Mouse (Mus musculus) brown adipose tissue, adult 24 weeks (tissue): ENCODE results near the gene Wdr1. TPM values are rescaled to one million over a fixed set of nuclear protein-coding genes. Genes with fewer than 3 reads are reported as not detected.
A peak's percentile ranks its signal among the peaks of the same experiment; 100 is the strongest.
"Not testable (repeated sequence)": the region's sequence is repeated elsewhere in the genome, so short reads cannot be mapped to it uniquely, and the experiment has no call there.

Experiments used
- H3K27ac ChIP-seq: fragments of 200-500 bp; replicated peaks from 2 replicates; pipeline ENCODE4 v1.5.1; 2012; ENCODE audit warnings: low read depth, mild to moderate bottlenecking, low read length
- H3K4me1 ChIP-seq: fragments of 200-500 bp; 2 replicates; pipeline ENCODE4 v1.6.1; 2012; ENCODE audit warnings: low read length, mixed read lengths; ENCODE audit not compliant: control insufficient read depth, insufficient read depth, insufficient read length
- H3K4me3 ChIP-seq: fragments of 200-500 bp; 2 replicates; pipeline ENCODE4 v1.5.1; 2012; ENCODE audit warnings: low read depth, mild to moderate bottlenecking, low read length, moderate library complexity; ENCODE audit not compliant: insufficient read depth
- polyA plus RNA-seq: library from polyadenylated mRNA; stranded (reverse); fragments of >200 nt; gene quantifications from 2 replicates; pipeline ENCODE4 v1.2.4, GENCODE M21; 2012; ENCODE audit not compliant: missing spikeins, insufficient read depth, insufficient read length

Wdr1 gene
- 48.4 and 56.3 TPM in 2 replicates for polyA plus RNA-seq

GRCm38 (mm10) chr5:38563121-38563520 is at the start of gene Wdr1:
Gene Wdr1 (minus strand): TSS chr5:38563221.
- peak within 1 kb of the TSS; percentile 77 for H3K4me3 ChIP-seq
- no peaks in the 10 kb centered on the region; the same call in none of the 2 replicates for H3K4me1 ChIP-seq
- peak within 1 kb of the TSS; percentile 96 for H3K27ac ChIP-seq

GRCm38 (mm10) chr5:38611118-38611517 is 48.1 kb upstream of the Wdr1 start:
- H3K27ac ChIP-seq: no peak overlapping the region

GRCm38 (mm10) chr5:38608219-38608618 is 45.2 kb upstream of the Wdr1 start:
- not testable (repeated sequence) for H3K4me3 ChIP-seq, H3K27ac ChIP-seq, H3K4me1 ChIP-seq

More at GRCm38 (mm10) chr5:38611118-38611517, 48.1 kb upstream of the Wdr1 start:
- no peaks in the 10 kb centered on the region for H3K4me1 ChIP-seq
- H3K4me3 ChIP-seq: no peak overlapping the region

- Histone ChIP-seq H3K4me3 (0 out of 2 replicates have a peak overlapping the region, but pooled peaks have one; percentile 22), H3K27ac (no peak overlapping the region)
These were observed 35.8 kb upstream of the Wdr1 start for GRCm38 (mm10) chr5:38598647-38599304.

GRCm38 (mm10) chr5:38588924-38589323 is 25.9 kb upstream of the Wdr1 start:
- no peaks in the 10 kb centered on the region for H3K4me1 ChIP-seq
- no peak overlapping the region for H3K4me3 ChIP-seq
- H3K27ac ChIP-seq: no peak overlapping the region

More at GRCm38 (mm10) chr5:38598647-38599304, 35.8 kb upstream of the Wdr1 start:
- H3K4me1 ChIP-seq: no peaks in the 10 kb centered on the region

- H3K27ac ChIP-seq: no peak overlapping the region
- H3K4me1 ChIP-seq: no peaks in the 10 kb centered on the region
- H3K4me3 ChIP-seq: no peak overlapping the region
These were observed 22.4 kb upstream of the Wdr1 start for GRCm38 (mm10) chr5:38585450-38585849.

- no peaks in the 10 kb centered on the region for H3K4me1 ChIP-seq
- H3K27ac ChIP-seq: no peak overlapping the region
These were observed 20.0 kb upstream of the Wdr1 start for GRCm38 (mm10) chr5:38583026-38583425.

GRCm38 (mm10) chr5:38580703-38581102 is 17.7 kb upstream of the Wdr1 start:
- H3K27ac ChIP-seq: no peak overlapping the region
- H3K4me1 ChIP-seq: no peaks in the 10 kb centered on the region
- H3K4me3 ChIP-seq: no peak overlapping the region

More at GRCm38 (mm10) chr5:38583026-38583425, 20.0 kb upstream of the Wdr1 start:
- no peak overlapping the region for H3K4me3 ChIP-seq

GRCm38 (mm10) chr5:38570876-38571275 is 7.9 kb upstream of the Wdr1 start:
- no peaks in the 10 kb centered on the region for H3K4me1 ChIP-seq
- H3K27ac ChIP-seq: no peak overlapping the region
- no peak overlapping the region for H3K4me3 ChIP-seq

- H3K4me3 ChIP-seq: no peak overlapping the region
- H3K27ac ChIP-seq: no peak overlapping the region
- H3K4me1 ChIP-seq: no peaks in the 10 kb centered on the region
These were observed 5.6 kb upstream of the Wdr1 start for GRCm38 (mm10) chr5:38568652-38569051.

- Histone ChIP-seq H3K4me3 (no peak overlapping the region), H3K4me1 (no peaks in the 10 kb centered on the region; the same call in 1 of the 2 replicates), H3K27ac (no peak overlapping the region)
These were observed 1.8 kb upstream of the Wdr1 start for GRCm38 (mm10) chr5:38564831-38565230.

- H3K4me1 ChIP-seq: no peaks in the 10 kb centered on the region; the same call in none of the 2 replicates
These were observed 1.5 kb downstream of the Wdr1 start for GRCm38 (mm10) chr5:38561426-38562024.

GRCm38 (mm10) chr5:38560586-38561425 is 2.2 kb downstream of the Wdr1 start:
- Histone ChIP-seq H3K4me3 (peak overlapping the region; percentile 92), H3K4me1 (no peaks in the 10 kb centered on the region; the same call in none of the 2 replicates), H3K27ac (peak overlapping the region; percentile 92)

More at GRCm38 (mm10) chr5:38561426-38562024, 1.5 kb downstream of the Wdr1 start:
- Histone ChIP-seq H3K27ac (peak overlapping the region; percentile 96), H3K4me3 (peak overlapping the region; percentile 92)

GRCm38 (mm10) chr5:38558831-38559230 is 4.2 kb downstream of the Wdr1 start:
- Histone ChIP-seq H3K4me1 (peaks cover 13% of the 10 kb centered on the region), H3K27ac (no peak overlapping the region), H3K4me3 (no peak overlapping the region)

- no peak overlapping the region for H3K27ac ChIP-seq
- no peak overlapping the region for H3K4me3 ChIP-seq
- H3K4me1 ChIP-seq: peaks cover 19% of the 10 kb centered on the region
These were observed 5.2 kb downstream of the Wdr1 start for GRCm38 (mm10) chr5:38557811-38558210.
